Mouse (Mus musculus) ovary, adult 18-20 months (tissue): ENCODE measurements around the gene Dock10.

Experiments used
- DNase-seq: peaks from one replicate; pipeline ENCODE4 v3.0.0; 2022; ENCODE audit warnings: low spot score, mixed read lengths

Dock10 gene

DNA sequence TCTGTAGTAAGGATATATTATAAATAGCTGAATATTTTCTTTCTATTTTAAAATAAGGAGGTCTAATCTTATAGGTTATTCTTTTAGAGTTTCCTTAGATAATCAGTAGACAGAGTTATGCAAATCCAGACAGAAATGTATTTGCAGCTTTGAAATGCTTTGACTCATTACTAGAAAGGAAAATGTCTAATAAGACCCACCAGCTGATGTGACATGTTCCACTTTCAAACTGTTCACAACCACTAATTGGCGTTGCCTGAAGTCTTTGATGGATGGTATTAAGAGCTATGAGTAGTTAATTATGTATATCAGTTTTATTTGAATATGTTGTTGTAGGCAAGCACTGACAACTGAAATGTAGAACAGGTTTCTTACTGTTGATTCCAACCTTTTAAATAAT, 298.4 kb downstream of the Dock10 start:
- DNase-seq: no peak

- DNase-seq: no peak
These were observed 298.9 kb downstream of the Dock10 start for GRCm38 (mm10) chr1:80459477-80459876.

DNA sequence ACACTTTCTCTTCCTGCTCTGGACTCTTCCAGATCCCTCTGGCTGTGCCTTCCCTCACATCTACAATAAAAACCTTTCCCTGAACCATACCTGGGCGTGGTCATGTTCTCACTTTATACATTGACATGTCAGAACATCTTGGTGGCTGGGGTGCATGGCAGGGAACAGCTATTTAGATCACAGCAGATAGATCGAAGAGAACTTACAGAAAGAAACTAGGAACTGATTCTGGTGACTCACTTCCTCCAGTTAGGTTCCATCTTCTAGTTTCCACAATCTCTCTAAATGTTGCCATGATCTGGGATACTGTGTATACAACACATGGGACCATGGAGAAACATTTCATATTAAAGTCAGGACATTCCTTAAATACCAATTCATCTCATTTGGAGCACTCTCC, 304.4 kb downstream of the Dock10 start:
- DNase-seq: no peak

- DNase-seq: no peak
These were observed 306.3 kb downstream of the Dock10 start for GRCm38 (mm10) chr1:80451914-80452549.
